Mouse (Mus musculus): Measurements from ENCODE around the gene Fam172a. TPM values are rescaled to one million over a fixed set of nuclear protein-coding genes. Genes with fewer than 3 reads are reported as not detected.

Gene Fam172a
- polyA plus RNA-seq, 1 experiment, result 10.2 TPM

- DNase-seq, result no peak
These were observed 505.1 kb downstream of the Fam172a start for GRCm38 (mm10) chr13:78206891-78207430.

GRCm38 (mm10) chr13:78207796-78208645, 506.2 kb downstream of the Fam172a start:
- 42% methylated on average over 12 of the region's 12 CpGs for WGBS
- DNase-seq, result no peak
- no peak for TF ChIP-seq CTCF (IDR thresholded peaks at IDR 0.05; ENCODE audit: insufficient read depth, low read length)
- TF ChIP-seq POLR2A (IDR thresholded peaks at IDR 0.05; ENCODE audit: borderline replicate concordance, extremely low read depth, low read depth, low read length), result no peak
- Histone ChIP-seq H3K4me3 (replicated peaks; ENCODE audit: extremely low read depth, low read depth, low read length) (no peak overlapping the region), H3K4me1 (ENCODE audit: control insufficient read depth, insufficient read depth, low read length) (peaks cover 3% of the 10 kb centered on the region)

More at GRCm38 (mm10) chr13:78206891-78207430, 505.1 kb downstream of the Fam172a start:
- TF ChIP-seq POLR2A (IDR thresholded peaks at IDR 0.05; ENCODE audit: borderline replicate concordance, extremely low read depth, low read depth, low read length) (no peak), CTCF (IDR thresholded peaks at IDR 0.05; ENCODE audit: insufficient read depth, low read length) (no peak)
- no peak overlapping the region for H3K4me3 ChIP-seq (replicated peaks; ENCODE audit: extremely low read depth, low read depth, low read length)
- peaks cover 3% of the 10 kb centered on the region for H3K4me1 ChIP-seq (ENCODE audit: control insufficient read depth, insufficient read depth, low read length)
- WGBS, result 51% methylated on average over 7 of the region's 7 CpGs

GRCm38 (mm10) chr13:78208689-78209410, 507.0 kb downstream of the Fam172a start:
- WGBS, result 57% methylated on average over 14 of the region's 14 CpGs
- Histone ChIP-seq H3K4me1 (ENCODE audit: control insufficient read depth, insufficient read depth, low read length) (peaks cover 3% of the 10 kb centered on the region), H3K4me3 (replicated peaks; ENCODE audit: extremely low read depth, low read depth, low read length) (no peak overlapping the region)
- TF ChIP-seq POLR2A (IDR thresholded peaks at IDR 0.05; ENCODE audit: borderline replicate concordance, extremely low read depth, low read depth, low read length) (no peak), CTCF (IDR thresholded peaks at IDR 0.05; ENCODE audit: insufficient read depth, low read length) (no peak)
- no peak for DNase-seq

- peaks cover 3% of the 10 kb centered on the region for H3K4me1 ChIP-seq (ENCODE audit: control insufficient read depth, insufficient read depth, low read length)
- WGBS, result 10% methylated on average over 12 of the region's 12 CpGs
- H3K4me3 ChIP-seq (replicated peaks; ENCODE audit: extremely low read depth, low read depth, low read length), result no peak overlapping the region
- TF ChIP-seq CTCF (IDR thresholded peaks at IDR 0.05; ENCODE audit: insufficient read depth, low read length) (no peak), POLR2A (IDR thresholded peaks at IDR 0.05; ENCODE audit: borderline replicate concordance, extremely low read depth, low read depth, low read length) (no peak)
- no peak for DNase-seq
These were observed 507.8 kb downstream of the Fam172a start for GRCm38 (mm10) chr13:78209611-78210028.

GRCm38 (mm10) chr13:78210029-78210747, 508.4 kb downstream of the Fam172a start:
- H3K4me1 ChIP-seq (ENCODE audit: control insufficient read depth, insufficient read depth, low read length), result peaks cover 3% of the 10 kb centered on the region
- WGBS, result 4% methylated on average over 38 of the region's 38 CpGs
- TF ChIP-seq CTCF (IDR thresholded peaks at IDR 0.05; ENCODE audit: insufficient read depth, low read length) (no peak), POLR2A (IDR thresholded peaks at IDR 0.05; ENCODE audit: borderline replicate concordance, extremely low read depth, low read depth, low read length) (no peak)
- no peak overlapping the region for H3K4me3 ChIP-seq (replicated peaks; ENCODE audit: extremely low read depth, low read depth, low read length)
- no peak for DNase-seq

- Histone ChIP-seq H3K4me3 (replicated peaks; ENCODE audit: extremely low read depth, low read depth, low read length) (no peak overlapping the region), H3K4me1 (ENCODE audit: control insufficient read depth, insufficient read depth, low read length) (peaks cover 3% of the 10 kb centered on the region)
- TF ChIP-seq CTCF (IDR thresholded peaks at IDR 0.05; ENCODE audit: insufficient read depth, low read length), result no peak
- no peak for TF ChIP-seq POLR2A (IDR thresholded peaks at IDR 0.05; ENCODE audit: borderline replicate concordance, extremely low read depth, low read depth, low read length)
- no peak for DNase-seq
- 30% methylated on average over 13 of the region's 13 CpGs for WGBS
These were observed 508.9 kb downstream of the Fam172a start for GRCm38 (mm10) chr13:78210748-78211089.

GRCm38 (mm10) chr13:78211231-78212010, 509.6 kb downstream of the Fam172a start:
- no peak overlapping the region for H3K4me3 ChIP-seq (replicated peaks; ENCODE audit: extremely low read depth, low read depth, low read length)
- no peak for DNase-seq
- TF ChIP-seq POLR2A (IDR thresholded peaks at IDR 0.05; ENCODE audit: borderline replicate concordance, extremely low read depth, low read depth, low read length), result no peak
- TF ChIP-seq CTCF (IDR thresholded peaks at IDR 0.05; ENCODE audit: insufficient read depth, low read length), result no peak
- H3K4me1 ChIP-seq (ENCODE audit: control insufficient read depth, insufficient read depth, low read length), result peaks cover 3% of the 10 kb centered on the region
- WGBS, result 49% methylated on average over 14 of the region's 14 CpGs

GRCm38 (mm10) chr13:78212111-78212510, 510.3 kb downstream of the Fam172a start:
- no peak for DNase-seq
- WGBS, result 54% methylated on average over 15 of the region's 15 CpGs
- peaks cover 3% of the 10 kb centered on the region for H3K4me1 ChIP-seq (ENCODE audit: control insufficient read depth, insufficient read depth, low read length)
- TF ChIP-seq POLR2A (IDR thresholded peaks at IDR 0.05; ENCODE audit: borderline replicate concordance, extremely low read depth, low read depth, low read length), result no peak
- TF ChIP-seq CTCF (IDR thresholded peaks at IDR 0.05; ENCODE audit: insufficient read depth, low read length), result no peak
- no peak overlapping the region for H3K4me3 ChIP-seq (replicated peaks; ENCODE audit: extremely low read depth, low read depth, low read length)

Data from lung, adult 2 months (tissue).